Mouse (Mus musculus): Measurements from ENCODE around the gene Prl7c1. TPM values are rescaled to one million over a fixed set of nuclear protein-coding genes. Genes with fewer than 3 reads are reported as not detected.

Gene Prl7c1
- total and polyA plus RNA-seq, 2 experiments from 2014 or later: not detected

Other genes starting within 250 kb of the Prl7c1 start
- not detected in 2 replicates for gene Prl8a9, start 216.2 kb downstream of the Prl7c1 start, total RNA-seq (2014; rRNA removed)
- gene Prl8a9, start 216.2 kb downstream of the Prl7c1 start, polyA plus RNA-seq (2015; fragmentation: Nextera tagmentation; extraction: Ambion mirVana): not detected in 2 replicates
- gene Prl8a1, start 198.6 kb downstream of the Prl7c1 start, total RNA-seq (2014; rRNA removed): not detected in 2 replicates
- gene Prl8a1, start 198.6 kb downstream of the Prl7c1 start, polyA plus RNA-seq (2015; fragmentation: Nextera tagmentation; extraction: Ambion mirVana): not detected in 2 replicates
- gene Prl7b1, start 170.2 kb downstream of the Prl7c1 start, total RNA-seq (2014; rRNA removed): not detected in 2 replicates
- not detected in 2 replicates for gene Prl7b1, start 170.2 kb downstream of the Prl7c1 start, polyA plus RNA-seq (2015; fragmentation: Nextera tagmentation; extraction: Ambion mirVana)
- gene Prl7a1, start 138.3 kb downstream of the Prl7c1 start, total RNA-seq (2014; rRNA removed): not detected in 2 replicates
- not detected in 2 replicates for gene Prl7a1, start 138.3 kb downstream of the Prl7c1 start, polyA plus RNA-seq (2015; fragmentation: Nextera tagmentation; extraction: Ambion mirVana)
- not detected in 2 replicates for gene Prl7a2, start 112.8 kb downstream of the Prl7c1 start, total RNA-seq (2014; rRNA removed)
- gene Prl7a2, start 112.8 kb downstream of the Prl7c1 start, polyA plus RNA-seq (2015; fragmentation: Nextera tagmentation; extraction: Ambion mirVana): not detected in 2 replicates
- gene Prl7d1, start 64.1 kb downstream of the Prl7c1 start, total RNA-seq (2014; rRNA removed): not detected in 2 replicates
- not detected in 2 replicates for gene Prl7d1, start 64.1 kb downstream of the Prl7c1 start, polyA plus RNA-seq (2015; fragmentation: Nextera tagmentation; extraction: Ambion mirVana)
- gene Prl2a1, start 20.9 kb upstream of the Prl7c1 start, total RNA-seq (2014; rRNA removed): not detected in 2 replicates
- gene Prl2a1, start 20.9 kb upstream of the Prl7c1 start, polyA plus RNA-seq (2015; fragmentation: Nextera tagmentation; extraction: Ambion mirVana): 0.17 TPM in 1 of 2 replicates, not detected in the other
- not detected in 2 replicates for gene Prl2c1, start 68.5 kb upstream of the Prl7c1 start, total RNA-seq (2014; rRNA removed)
- not detected in 2 replicates for gene Prl2c1, start 68.5 kb upstream of the Prl7c1 start, polyA plus RNA-seq (2015; fragmentation: Nextera tagmentation; extraction: Ambion mirVana)
- not detected in 2 replicates for gene Prl4a1, start 235.4 kb upstream of the Prl7c1 start, total RNA-seq (2014; rRNA removed)
- not detected in 2 replicates for gene Prl4a1, start 235.4 kb upstream of the Prl7c1 start, polyA plus RNA-seq (2015; fragmentation: Nextera tagmentation; extraction: Ambion mirVana)